Mouse (Mus musculus): Measurements from ENCODE around the gene Higd1c. TPM values are rescaled to one million over a fixed set of nuclear protein-coding genes. Genes with fewer than 3 reads are reported as not detected.

The Higd1c gene
- polyA plus RNA-seq, 1 experiment from 2014 or later, result not detected

DNA sequence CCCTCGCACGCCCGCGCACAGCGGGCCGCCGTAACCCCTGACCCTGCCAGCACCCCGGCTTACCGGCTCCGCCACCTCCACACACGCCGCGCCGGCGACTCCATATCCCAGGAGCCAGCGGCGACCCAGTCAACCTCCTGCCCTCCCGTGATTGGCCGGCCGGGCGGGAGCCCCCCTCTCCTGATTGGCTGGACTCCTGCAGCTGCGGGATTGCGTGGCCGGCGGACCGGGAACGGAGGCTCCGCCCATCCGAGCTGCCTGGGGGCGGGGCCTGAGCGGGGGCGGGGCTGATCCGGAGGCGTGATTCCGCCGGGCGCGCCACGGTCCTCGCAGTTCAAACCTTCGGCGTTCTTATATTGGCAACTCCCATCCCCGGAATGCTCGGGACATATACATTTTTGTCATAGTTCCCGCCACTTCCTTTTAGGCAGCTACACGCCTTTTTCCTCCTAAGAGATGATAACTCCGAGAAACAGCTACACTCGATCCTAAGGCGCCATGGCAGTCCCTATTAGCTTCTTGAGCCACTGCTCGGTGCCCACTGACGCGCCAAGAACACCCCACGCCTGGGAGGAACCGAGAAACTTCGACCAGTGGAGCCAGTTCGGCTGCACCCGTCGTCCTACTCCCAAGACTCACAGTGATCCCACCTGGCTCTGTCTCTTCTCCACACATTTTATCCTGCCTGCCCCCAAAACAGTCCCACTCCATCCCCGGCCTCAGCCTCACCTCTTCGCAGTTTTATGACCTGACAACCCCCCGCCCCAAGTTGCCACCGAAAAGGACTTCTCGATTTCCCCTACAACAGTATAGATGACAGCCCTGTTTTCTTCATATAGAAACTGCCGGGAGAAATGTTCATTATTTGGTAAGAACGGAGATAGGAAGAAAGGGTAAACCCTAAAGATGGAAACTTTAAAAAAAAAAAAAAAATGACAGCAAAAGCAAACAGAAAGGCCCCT lies 58.8 kb downstream of the Higd1c start:
- peak overlapping the region; percentile 96 for H3K4me2 ChIP-seq (replicated peaks)
- DNase-seq (ENCODE audit: low spot score) (peak; percentile 89), ATAC-seq (ENCODE audit: low FRiP score) (peak; percentile 97)
- H3K9me3 ChIP-seq (ENCODE audit: control insufficient read depth, low read length), result no peaks in the 10 kb centered on the region
- peak overlapping the region; percentile 98 for H3K4me3 ChIP-seq (replicated peaks; ENCODE audit: low read length)
- peak overlapping the region; percentile 85 for H3K9ac ChIP-seq
- no peaks in the 10 kb centered on the region for H3K36me3 ChIP-seq (replicated peaks; ENCODE audit: control insufficient read depth, insufficient read depth)
- peaks cover 25% of the 10 kb centered on the region for H3K27me3 ChIP-seq (ENCODE audit: control insufficient read depth, insufficient read depth, low read length)
- H3K4me1 ChIP-seq (replicated peaks; ENCODE audit: control insufficient read depth, insufficient read depth, low read length), result peaks cover 26% of the 10 kb centered on the region
- 1% methylated on average over 59 of the region's 65 CpGs for WGBS
- peak overlapping the region; percentile 16; the same call in 1 of the 2 replicates for H3K27ac ChIP-seq

DNA sequence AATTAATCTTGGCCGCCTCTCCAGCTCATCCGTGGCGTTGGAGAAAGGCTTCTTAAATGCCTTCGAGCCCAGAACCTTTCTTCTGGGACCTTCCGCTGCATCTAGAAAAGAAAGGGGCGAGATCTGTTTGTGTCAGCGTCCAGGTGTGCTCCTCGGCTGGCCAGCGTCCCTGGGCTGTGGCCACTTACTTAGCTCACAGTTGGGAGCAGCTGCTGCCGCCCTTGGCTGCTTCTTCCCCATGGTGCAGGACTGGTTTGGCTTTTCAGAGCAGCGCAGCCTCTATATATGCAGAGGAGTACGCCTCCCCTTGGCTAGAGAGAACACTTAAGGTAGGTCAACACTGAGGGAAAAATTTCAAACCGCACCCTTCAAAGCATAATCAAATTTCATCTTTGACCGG lies 59.6 kb downstream of the Higd1c start:
- peak overlapping the region; percentile 96 for H3K4me2 ChIP-seq (replicated peaks)
- peaks cover 26% of the 10 kb centered on the region for H3K4me1 ChIP-seq (replicated peaks; ENCODE audit: control insufficient read depth, insufficient read depth, low read length)
- peak overlapping the region; percentile 98 for H3K4me3 ChIP-seq (replicated peaks; ENCODE audit: low read length)
- no peaks in the 10 kb centered on the region for H3K9me3 ChIP-seq (ENCODE audit: control insufficient read depth, low read length)
- ATAC-seq (ENCODE audit: low FRiP score) (no peak), DNase-seq (ENCODE audit: low spot score) (no peak)
- 3% methylated on average over 14 of the region's 14 CpGs for WGBS
- peaks cover 25% of the 10 kb centered on the region for H3K27me3 ChIP-seq (ENCODE audit: control insufficient read depth, insufficient read depth, low read length)
- H3K36me3 ChIP-seq (replicated peaks; ENCODE audit: control insufficient read depth, insufficient read depth), result no peaks in the 10 kb centered on the region
- no peak overlapping the region for H3K27ac ChIP-seq
- peak overlapping the region; percentile 85; the same call in 1 of the 2 replicates for H3K9ac ChIP-seq

DNA sequence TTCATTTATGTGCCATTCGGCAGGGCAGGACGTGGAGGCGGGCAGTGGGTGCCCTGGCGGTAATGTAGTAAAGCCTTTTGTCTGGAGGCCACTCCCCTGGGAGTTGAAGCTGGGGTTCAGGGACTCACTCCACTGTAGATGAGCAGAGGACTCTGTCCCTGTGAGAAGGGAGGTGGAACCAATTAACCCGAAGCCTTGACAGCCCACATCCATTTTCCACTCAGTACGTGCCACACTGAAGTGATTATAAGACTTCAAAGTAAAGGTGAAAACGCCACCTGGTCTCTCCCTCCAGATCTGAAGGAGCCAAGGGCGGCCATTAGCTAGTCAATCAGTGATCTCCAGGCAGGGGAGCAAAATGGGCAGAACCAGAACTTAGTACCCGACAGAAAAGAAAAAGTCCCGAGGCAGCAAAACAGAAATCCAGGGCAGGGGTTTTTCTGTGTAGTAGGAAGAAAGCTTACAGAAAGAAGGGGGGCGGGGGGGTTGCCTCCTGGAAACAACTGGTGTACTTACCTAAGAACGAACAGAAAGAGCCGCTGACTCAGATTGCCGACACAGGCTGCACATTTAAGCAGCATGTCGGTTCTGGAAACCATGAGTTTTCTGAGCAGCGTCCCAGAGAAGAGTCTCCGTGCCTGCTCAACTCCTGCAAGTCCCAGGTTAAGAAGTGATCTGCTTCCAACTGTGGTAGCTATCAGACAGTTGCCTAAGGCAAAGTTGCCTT lies 60.2 kb downstream of the Higd1c start, which contains the start of gene Slc11a2:
Gene Slc11a2 (minus strand): TSS at position 677 of the 727 bp plus-strand sequence.
- DNase-seq (ENCODE audit: low spot score), result peak; percentile 25
- Histone ChIP-seq H3K27ac (no peak within 1 kb of the TSS), H3K9ac (peak within 1 kb of the TSS; percentile 85; the same call in 1 of the 2 replicates), H3K4me2 (replicated peaks) (peak within 1 kb of the TSS; percentile 96), H3K36me3 (replicated peaks; ENCODE audit: control insufficient read depth, insufficient read depth) (no peaks in the 10 kb centered on the region), H3K9me3 (ENCODE audit: control insufficient read depth, low read length) (no peaks in the 10 kb centered on the region), H3K27me3 (ENCODE audit: control insufficient read depth, insufficient read depth, low read length) (peaks cover 25% of the 10 kb centered on the region), H3K4me3 (replicated peaks; ENCODE audit: low read length) (peak within 1 kb of the TSS; percentile 98), H3K4me1 (replicated peaks; ENCODE audit: control insufficient read depth, insufficient read depth, low read length) (peaks cover 26% of the 10 kb centered on the region)
- 32% methylated on average over 17 of the region's 17 CpGs for WGBS
- ATAC-seq (ENCODE audit: low FRiP score), result no peak

DNA sequence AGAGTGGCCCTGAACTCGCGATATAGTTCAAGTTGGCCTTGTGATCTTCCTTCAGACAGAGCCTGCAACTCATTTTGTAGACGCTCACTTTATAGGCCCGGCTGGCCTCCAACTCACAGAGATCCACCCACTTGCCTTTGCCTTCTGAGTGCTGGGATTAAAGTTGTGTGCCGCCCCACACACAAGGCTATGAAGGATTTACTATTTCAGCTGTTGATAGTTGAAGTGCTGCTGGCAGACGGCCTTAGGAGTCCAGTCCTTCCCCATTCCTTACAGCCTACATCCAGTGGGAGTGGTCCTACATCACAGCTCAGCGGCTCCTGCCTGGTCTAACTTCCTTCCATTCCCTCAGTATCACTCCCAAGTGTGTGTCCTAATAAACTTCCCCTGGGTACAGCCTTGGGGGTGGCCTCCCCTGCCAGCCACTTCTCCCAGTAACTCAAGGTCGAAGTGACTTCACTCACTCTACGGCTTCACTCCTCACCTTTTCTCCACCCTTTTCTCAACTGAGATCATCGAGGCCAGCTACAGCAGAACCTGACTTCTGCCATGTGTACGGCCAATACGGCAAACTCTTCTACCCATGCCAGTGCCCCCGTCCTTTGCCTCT lies 64.1 kb downstream of the Higd1c start:
- no peak for DNase-seq (ENCODE audit: low spot score)
- no peak overlapping the region for H3K27ac ChIP-seq
- 88% methylated on average over 13 of the region's 13 CpGs for WGBS

DNA sequence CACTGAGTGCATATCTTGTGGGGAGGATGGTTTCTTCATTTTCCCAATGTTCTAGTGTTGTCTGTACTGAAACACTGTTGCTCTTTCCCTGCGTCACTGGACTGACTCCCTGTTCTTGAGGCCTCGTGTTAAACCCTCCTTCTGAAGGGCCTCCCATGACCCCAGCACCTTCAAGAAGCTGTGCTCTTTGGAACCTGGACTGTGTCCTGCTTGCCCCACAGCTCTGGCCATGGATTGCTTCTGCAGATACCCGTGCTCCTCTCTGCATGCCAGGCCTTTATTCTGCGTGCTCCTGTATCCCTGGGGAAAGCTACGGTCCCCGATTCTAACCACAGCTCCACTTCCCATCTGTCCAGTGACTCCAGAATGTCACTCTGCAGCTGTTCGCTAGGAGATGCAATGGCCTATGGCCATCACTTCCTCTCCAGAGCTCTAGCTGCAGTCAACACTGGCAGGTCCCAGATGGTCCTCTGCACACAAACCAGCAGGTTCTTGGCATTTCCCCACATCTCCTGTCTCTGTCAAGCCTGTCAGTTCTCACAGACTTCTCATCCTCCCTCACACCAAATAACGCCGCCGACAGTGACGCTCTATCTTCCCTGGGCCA lies 65.7 kb downstream of the Higd1c start:
- no peak overlapping the region for H3K9ac ChIP-seq
- H3K27me3 ChIP-seq (ENCODE audit: control insufficient read depth, insufficient read depth, low read length), result peaks cover 7% of the 10 kb centered on the region
- no peak overlapping the region for H3K27ac ChIP-seq
- H3K4me3 ChIP-seq (replicated peaks; ENCODE audit: low read length), result no peak overlapping the region
- H3K9me3 ChIP-seq (ENCODE audit: control insufficient read depth, low read length), result no peaks in the 10 kb centered on the region
- H3K36me3 ChIP-seq (replicated peaks; ENCODE audit: control insufficient read depth, insufficient read depth), result no peaks in the 10 kb centered on the region
- DNase-seq (ENCODE audit: low spot score) (no peak), ATAC-seq (ENCODE audit: low FRiP score) (no peak)
- no peak overlapping the region for H3K4me2 ChIP-seq (replicated peaks)
- 64% methylated on average over 11 of the region's 11 CpGs for WGBS
- H3K4me1 ChIP-seq (replicated peaks; ENCODE audit: control insufficient read depth, insufficient read depth, low read length), result no peaks in the 10 kb centered on the region

More for the DNA sequence above, 64.1 kb downstream of the Higd1c start:
- Histone ChIP-seq H3K36me3 (replicated peaks; ENCODE audit: control insufficient read depth, insufficient read depth) (no peaks in the 10 kb centered on the region), H3K9ac (no peak overlapping the region), H3K27me3 (ENCODE audit: control insufficient read depth, insufficient read depth, low read length) (peaks cover 22% of the 10 kb centered on the region), H3K4me2 (replicated peaks) (no peak overlapping the region), H3K9me3 (ENCODE audit: control insufficient read depth, low read length) (no peaks in the 10 kb centered on the region), H3K4me3 (replicated peaks; ENCODE audit: low read length) (no peak overlapping the region), H3K4me1 (replicated peaks; ENCODE audit: control insufficient read depth, insufficient read depth, low read length) (peaks cover 6% of the 10 kb centered on the region)
- no peak for ATAC-seq (ENCODE audit: low FRiP score)

DNA sequence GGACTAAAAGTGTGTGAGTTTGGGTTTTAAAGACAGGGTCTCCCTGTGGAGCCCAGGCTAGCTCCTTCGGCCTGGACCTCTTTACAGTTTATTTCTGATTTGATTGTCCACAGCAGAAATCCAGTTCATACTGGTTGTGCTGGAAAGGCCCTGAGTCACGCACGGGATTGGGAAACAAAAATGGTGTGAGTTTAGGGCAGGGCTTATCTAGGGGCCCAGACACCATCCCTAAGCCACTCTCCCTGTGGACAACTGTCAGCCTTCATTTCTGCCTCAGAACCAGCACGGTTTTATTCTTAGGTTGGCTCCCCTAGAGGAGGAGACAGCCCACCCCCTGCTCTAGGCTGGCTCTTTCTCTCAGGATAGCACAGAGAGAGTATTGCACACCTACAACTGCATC lies 68.9 kb downstream of the Higd1c start:
- no peak for ATAC-seq (ENCODE audit: low FRiP score)
- H3K9ac ChIP-seq, result no peak overlapping the region
- 83% methylated on average over 4 of the region's 4 CpGs for WGBS
- H3K36me3 ChIP-seq (replicated peaks; ENCODE audit: control insufficient read depth, insufficient read depth), result no peaks in the 10 kb centered on the region
- H3K27me3 ChIP-seq (ENCODE audit: control insufficient read depth, insufficient read depth, low read length), result no peaks in the 10 kb centered on the region
- H3K4me2 ChIP-seq (replicated peaks), result no peak overlapping the region
- no peak for DNase-seq (ENCODE audit: low spot score)
- H3K27ac ChIP-seq, result no peak overlapping the region
- H3K4me3 ChIP-seq (replicated peaks; ENCODE audit: low read length), result no peak overlapping the region
- H3K4me1 ChIP-seq (replicated peaks; ENCODE audit: control insufficient read depth, insufficient read depth, low read length), result no peaks in the 10 kb centered on the region
- H3K9me3 ChIP-seq (ENCODE audit: control insufficient read depth, low read length), result no peaks in the 10 kb centered on the region

Other genes starting within 250 kb of the Higd1c start
- gene Atf1, start 136.7 kb upstream of the Higd1c start, polyA plus RNA-seq (2014; fragmentation: Nextera tagmentation; extraction: Ambion mirVana), result 12.2 and 13.2 TPM in 2 replicates
- not detected in 2 replicates for gene Tmprss12, start 83.7 kb upstream of the Higd1c start, polyA plus RNA-seq (2014; fragmentation: Nextera tagmentation; extraction: Ambion mirVana)
- 2.1 and 3.1 TPM in 2 replicates for gene Mettl7a1, start 60.4 kb upstream of the Higd1c start, polyA plus RNA-seq (2014; fragmentation: Nextera tagmentation; extraction: Ambion mirVana)
- not detected in 2 replicates for gene Mettl7a3, start 29.6 kb upstream of the Higd1c start, polyA plus RNA-seq (2014; fragmentation: Nextera tagmentation; extraction: Ambion mirVana)
- gene Methig1, start 11.4 kb upstream of the Higd1c start, polyA plus RNA-seq (2014; fragmentation: Nextera tagmentation; extraction: Ambion mirVana), result 0.27 TPM in 1 of 2 replicates, not detected in the other
- gene Mettl7a2, start 11.3 kb upstream of the Higd1c start, polyA plus RNA-seq (2014; fragmentation: Nextera tagmentation; extraction: Ambion mirVana), result not detected in 2 replicates
- 0.13 and 0.15 TPM in 2 replicates for gene Gm5475, start 57.6 kb downstream of the Higd1c start, polyA plus RNA-seq (2014; fragmentation: Nextera tagmentation; extraction: Ambion mirVana)
- 18.5 and 18.6 TPM in 2 replicates for gene Slc11a2, start 60.5 kb downstream of the Higd1c start, polyA plus RNA-seq (2014; fragmentation: Nextera tagmentation; extraction: Ambion mirVana)
- 49.8 and 52.1 TPM in 2 replicates for gene Letmd1, start 104.5 kb downstream of the Higd1c start, polyA plus RNA-seq (2014; fragmentation: Nextera tagmentation; extraction: Ambion mirVana)
- gene Csrnp2, start 130.9 kb downstream of the Higd1c start, polyA plus RNA-seq (2014; fragmentation: Nextera tagmentation; extraction: Ambion mirVana), result 43.1 and 46.1 TPM in 2 replicates
- 28.7 and 33.3 TPM in 2 replicates for gene Tfcp2, start 187.5 kb downstream of the Higd1c start, polyA plus RNA-seq (2014; fragmentation: Nextera tagmentation; extraction: Ambion mirVana)
- gene Pou6f1, start 235.4 kb downstream of the Higd1c start, polyA plus RNA-seq (2014; fragmentation: Nextera tagmentation; extraction: Ambion mirVana), result 41.7 and 43.3 TPM in 2 replicates